Mouse (Mus musculus) bone marrow, adult 2 months (tissue): ENCODE measurements at regions not wholly inside any gene's neighbourhood (a gene's known extent, or its start where the extent isn't known, plus 50 kb on each side); places are given as distances from the start of the nearest gene placed in this dataset.

Experiments
- H3K27ac ChIP-seq: fragments of 200-500 bp; 2 replicates; pipeline ENCODE4 v1.5.1; 2012; ENCODE audit warnings: low read depth, mild to moderate bottlenecking, control low read depth, inconsistent platforms, low read length; ENCODE audit not compliant: control insufficient read depth, poor library complexity, insufficient read depth
- H3K4me1 ChIP-seq: fragments of 200-500 bp; 2 replicates; pipeline ENCODE4 v1.6.1; 2011; ENCODE audit warnings: low read length; ENCODE audit not compliant: control insufficient read depth, insufficient read depth
- H3K4me3 ChIP-seq: fragments of 200-500 bp; replicated peaks from 2 replicates; pipeline ENCODE3; 2011; ENCODE audit warnings: mild to moderate bottlenecking, low read depth, low read length, control low read depth; ENCODE audit not compliant: control insufficient read depth
- CTCF ChIP-seq: fragments of 200-500 bp; IDR thresholded peaks from 2 replicates; pipeline ENCODE4 v1.5.1; 2011; ENCODE audit warnings: low read length, control low read depth; ENCODE audit not compliant: control insufficient read depth, insufficient read depth
- POLR2A ChIP-seq: fragments of 200-500 bp; IDR thresholded peaks from 2 replicates; pipeline ENCODE4 v1.6.1; 2011; ENCODE audit warnings: low read depth, mild to moderate bottlenecking, control low read depth, low read length, borderline replicate concordance; ENCODE audit not compliant: control insufficient read depth
- WGBS: fragments of 180-500 bp; shearing (Covaris S2); methylation state at CpG from one replicate; pipeline ENCODE4 v1.1.7; 2018; 5-methylcytosine and 5-hydroxymethylcytosine counted together

GRCm38 (mm10) chr5:64519731-64520130 is 283.5 kb upstream of the Klf3 start:
- no peak for TF ChIP-seq POLR2A
- TF ChIP-seq CTCF = no peak
- H3K4me1 ChIP-seq = no peaks in the 10 kb centered on the region
- WGBS = 89% methylated on average over 12 of the region's 12 CpGs

DNA sequence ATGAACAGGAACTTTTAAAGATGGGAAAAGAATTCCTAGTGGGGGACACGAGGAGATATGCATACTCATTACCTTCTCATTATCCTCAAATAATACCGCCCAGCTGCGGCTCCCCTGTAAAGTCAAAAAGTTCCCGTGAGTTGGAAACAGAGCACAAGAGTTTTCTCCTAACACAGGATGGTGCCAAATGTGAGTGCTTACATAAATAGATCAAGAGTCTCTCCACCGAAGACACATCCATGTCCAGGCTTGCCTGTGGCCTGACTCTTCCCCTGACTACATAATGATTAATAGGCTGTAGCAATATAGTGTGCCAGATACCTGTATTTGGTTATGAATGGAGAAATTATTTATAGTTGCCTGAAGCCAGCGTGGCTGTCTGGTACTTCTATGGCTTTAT is 281.8 kb upstream of the Klf3 start:
- TF ChIP-seq CTCF = no peak
- no peak for TF ChIP-seq POLR2A
- 76% methylated on average over 6 of the region's 6 CpGs for WGBS
- H3K27ac ChIP-seq = no peak overlapping the region
- no peak overlapping the region for H3K4me3 ChIP-seq
- H3K4me1 ChIP-seq = no peaks in the 10 kb centered on the region

More at GRCm38 (mm10) chr5:64519731-64520130, 283.5 kb upstream of the Klf3 start:
- Histone ChIP-seq H3K4me3 (no peak overlapping the region), H3K27ac (no peak overlapping the region)

DNA sequence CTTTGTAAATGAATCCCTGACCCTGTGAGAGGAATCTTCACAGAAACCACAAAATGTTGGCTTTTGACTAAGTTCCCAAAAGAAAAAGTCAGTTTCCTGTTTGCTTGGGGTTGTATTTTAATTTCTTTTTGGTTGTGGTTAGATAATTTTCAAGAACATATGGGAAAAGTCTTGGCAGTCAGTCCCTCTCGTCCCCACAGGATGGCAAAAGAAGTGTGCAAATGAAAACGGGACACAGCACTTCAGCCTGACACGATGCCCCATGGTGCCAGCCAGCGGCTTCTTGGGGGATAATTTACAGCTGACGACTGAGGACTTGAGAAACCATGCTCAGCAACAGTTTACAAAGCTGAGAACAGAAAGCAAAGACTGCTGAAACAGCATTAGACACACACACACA is 281.2 kb upstream of the Klf3 start:
- whole genome bisulfite sequencing = 7% methylated on average over 5 of the region's 5 CpGs
- H3K27ac ChIP-seq = no peak overlapping the region

GRCm38 (mm10) chr5:64526521-64526920 is 276.7 kb upstream of the Klf3 start:
- TF ChIP-seq CTCF = no peak
- TF ChIP-seq POLR2A = no peak
- H3K27ac ChIP-seq = no peak overlapping the region
- H3K4me1 ChIP-seq = no peaks in the 10 kb centered on the region; the same call in 1 of the 2 replicates
- no peak overlapping the region for H3K4me3 ChIP-seq
- WGBS = 67% methylated on average over 3 of the region's 3 CpGs

More for the DNA sequence above, 281.2 kb upstream of the Klf3 start:
- TF ChIP-seq POLR2A = no peak
- TF ChIP-seq CTCF = no peak
- Histone ChIP-seq H3K4me3 (no peak overlapping the region), H3K4me1 (no peaks in the 10 kb centered on the region; the same call in 1 of the 2 replicates)

DNA sequence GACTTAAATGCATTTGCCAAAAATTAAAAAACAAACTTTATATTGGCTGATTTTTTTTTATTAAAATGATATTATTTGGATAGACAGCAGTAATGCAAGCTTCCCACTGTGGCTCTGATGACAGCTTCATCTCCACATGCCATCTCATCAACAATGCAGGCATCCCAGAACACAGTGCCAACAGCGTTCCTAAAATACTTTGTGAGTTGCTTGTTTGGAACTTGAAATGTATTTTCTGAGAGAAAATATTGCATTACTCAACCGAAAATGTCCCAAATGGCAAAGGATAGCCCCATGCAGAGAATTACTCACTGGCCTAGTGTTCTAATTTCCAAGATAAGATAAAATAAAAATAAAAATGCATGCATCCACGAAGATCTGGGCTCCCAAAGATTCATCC is 275.2 kb upstream of the Klf3 start:
- H3K4me1 ChIP-seq = no peaks in the 10 kb centered on the region; the same call in 1 of the 2 replicates
- no peak for TF ChIP-seq POLR2A
- no peak for TF ChIP-seq CTCF
- WGBS = 81% methylated on average over 3 of the region's 3 CpGs
- no peak overlapping the region for H3K4me3 ChIP-seq
- no peak overlapping the region for H3K27ac ChIP-seq

DNA sequence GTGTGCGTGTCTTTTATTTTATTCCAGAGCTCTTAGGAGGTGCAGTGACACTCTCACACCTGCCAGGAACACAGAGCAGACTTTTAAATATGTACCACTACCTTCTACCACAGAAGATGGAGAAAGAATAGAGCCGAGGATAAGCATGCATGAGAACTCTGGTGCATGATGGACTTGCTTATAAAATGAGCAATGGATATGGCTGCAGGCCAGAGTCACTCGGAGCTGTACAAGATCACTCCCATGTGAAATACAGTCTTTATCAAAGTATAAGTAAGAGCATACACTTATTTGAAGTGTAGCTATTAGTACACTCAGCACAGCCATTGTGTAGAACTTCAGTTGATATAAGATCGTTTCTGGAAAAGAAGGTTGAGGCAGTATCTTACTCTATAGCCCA is 268.8 kb upstream of the Klf3 start:
- H3K4me3 ChIP-seq = no peak overlapping the region
- 79% methylated on average over 4 of the region's 4 CpGs for WGBS
- TF ChIP-seq CTCF = no peak
- TF ChIP-seq POLR2A = no peak
- H3K27ac ChIP-seq = no peak overlapping the region
- no peaks in the 10 kb centered on the region; the same call in 1 of the 2 replicates for H3K4me1 ChIP-seq

DNA sequence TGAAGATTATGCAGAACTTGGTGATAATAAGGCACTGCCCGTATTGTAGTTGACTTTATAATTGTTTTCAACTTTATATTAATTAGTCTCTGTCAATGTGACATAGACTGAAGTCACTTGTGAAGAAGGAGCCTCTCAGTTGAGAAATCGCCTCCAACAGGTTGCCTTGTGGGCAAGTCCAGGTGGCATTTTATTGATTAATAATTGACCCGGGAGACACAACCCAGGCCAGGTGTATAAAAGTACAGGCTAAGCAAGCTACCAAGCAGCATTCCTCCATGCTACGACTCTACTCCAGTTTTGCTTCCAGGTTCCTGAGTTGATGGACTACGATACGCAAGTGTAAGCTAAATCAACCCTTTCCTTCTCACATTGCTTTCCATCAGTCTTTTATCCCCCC is 268.2 kb upstream of the Klf3 start:
- TF ChIP-seq CTCF = no peak
- no peak for TF ChIP-seq POLR2A
- Histone ChIP-seq H3K4me3 (no peak overlapping the region), H3K27ac (no peak overlapping the region), H3K4me1 (no peaks in the 10 kb centered on the region; the same call in 1 of the 2 replicates)
- WGBS = 87% methylated on average over 6 of the region's 6 CpGs

GRCm38 (mm10) chr5:64535546-64535945 is 267.6 kb upstream of the Klf3 start:
- Histone ChIP-seq H3K27ac (no peak overlapping the region), H3K4me1 (no peaks in the 10 kb centered on the region; the same call in 1 of the 2 replicates), H3K4me3 (no peak overlapping the region)
- WGBS = 88% methylated on average over 4 of the region's 4 CpGs
- TF ChIP-seq POLR2A = no peak
- no peak for TF ChIP-seq CTCF
